Mouse (Mus musculus) C2C12 (cell line): ENCODE measurements at regions not wholly inside any gene's neighbourhood (a gene's known extent, or its start where the extent isn't known, plus 50 kb on each side); places are given as distances from the start of the nearest gene placed in this dataset.

Source experiments
- CEBPB ChIP-seq: IDR thresholded peaks from one replicate; pipeline ENCODE4 v1.6.1; 2011; ENCODE audit warnings: low read depth, mild to moderate bottlenecking, control low read depth, moderate library complexity
- CTCF ChIP-seq: IDR thresholded peaks from one replicate; pipeline ENCODE4 v1.5.1; 2011; ENCODE audit not compliant: control insufficient read depth, insufficient read depth, insufficient read length
- MAX ChIP-seq: IDR thresholded peaks from one replicate; pipeline ENCODE4 v1.6.1; 2011; ENCODE audit warnings: mild to moderate bottlenecking, control low read depth
- MYOD1 ChIP-seq: IDR thresholded peaks from one replicate; pipeline ENCODE4 v1.6.1; 2011; ENCODE audit warnings: low read depth; ENCODE audit not compliant: control insufficient read depth, insufficient read length
- MYOG ChIP-seq: IDR thresholded peaks from one replicate; pipeline ENCODE4 v1.6.1; 2011; ENCODE audit not compliant: control insufficient read depth, insufficient read length; ENCODE audit errors: extremely low read depth
- USF1 ChIP-seq: IDR thresholded peaks from one replicate; pipeline ENCODE4 v1.6.1; 2011; ENCODE audit warnings: low read depth, mild to moderate bottlenecking, control low read depth, moderate library complexity

DNA sequence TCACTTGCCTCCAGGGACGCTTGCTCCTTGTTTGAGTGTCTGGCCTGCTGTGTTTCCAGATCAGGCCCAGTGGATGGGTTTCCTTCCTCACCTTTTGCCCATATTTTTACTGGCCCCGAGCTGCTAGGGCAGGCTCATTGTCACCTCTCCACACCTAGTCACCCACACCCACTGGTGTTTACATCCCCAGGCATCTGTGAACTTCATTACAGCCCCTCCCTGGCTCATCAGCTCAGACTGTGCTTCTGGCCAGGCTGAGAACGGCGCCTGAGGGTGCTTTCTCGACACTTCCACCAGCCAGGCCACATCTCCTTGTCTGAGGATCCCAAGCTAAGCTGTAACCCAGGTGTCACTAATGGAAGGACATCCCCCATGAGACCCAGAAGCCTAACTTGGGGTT is 129.8 kb upstream of the Klf4 start:
- TF ChIP-seq CTCF (no peak), MYOG (no peak), CEBPB (no peak), USF1 (no peak), MAX (no peak), MYOD1 (no peak)
